Mouse (Mus musculus): Measurements from ENCODE around the gene Hoxa9. TPM values are rescaled to one million over a fixed set of nuclear protein-coding genes. Genes with fewer than 3 reads are reported as not detected.

Gene Hoxa9
- total and polyA plus RNA-seq, 2 experiments from 2014 or later = not detected

- no peak for TF ChIP-seq CTCF (IDR thresholded peaks at IDR 0.05)
- Histone ChIP-seq H3K36me3 (ENCODE audit: insufficient read depth, low read length) (no peaks in the 10 kb centered on the region), H3K27ac (ENCODE audit: low read depth, low read length) (no peak overlapping the region), H3K4me3 (ENCODE audit: low read depth, low read length) (no peak overlapping the region), H3K4me2 (ENCODE audit: low read depth, low read length, poor library complexity, severe bottlenecking) (no peak overlapping the region), H3K9me3 (ENCODE audit: low read length) (no peaks in the 10 kb centered on the region), H3K27me3 (ENCODE audit: insufficient read depth, low read length) (peaks cover 97% of the 10 kb centered on the region), H3K9ac (replicated peaks; ENCODE audit: low read length, poor library complexity, severe bottlenecking) (no peak overlapping the region), H3K4me1 (ENCODE audit: insufficient read depth, low read length) (no peaks in the 10 kb centered on the region)
- ATAC-seq (ENCODE audit: low FRiP score) (no peak), DNase-seq (ENCODE audit: low spot score) (no peak)
- 11% methylated on average over 1 of the region's 1 CpGs for WGBS
Observed at GRCm38 (mm10) chr6:52182793-52183192, 48.1 kb downstream of the Hoxa9 start.

DNA sequence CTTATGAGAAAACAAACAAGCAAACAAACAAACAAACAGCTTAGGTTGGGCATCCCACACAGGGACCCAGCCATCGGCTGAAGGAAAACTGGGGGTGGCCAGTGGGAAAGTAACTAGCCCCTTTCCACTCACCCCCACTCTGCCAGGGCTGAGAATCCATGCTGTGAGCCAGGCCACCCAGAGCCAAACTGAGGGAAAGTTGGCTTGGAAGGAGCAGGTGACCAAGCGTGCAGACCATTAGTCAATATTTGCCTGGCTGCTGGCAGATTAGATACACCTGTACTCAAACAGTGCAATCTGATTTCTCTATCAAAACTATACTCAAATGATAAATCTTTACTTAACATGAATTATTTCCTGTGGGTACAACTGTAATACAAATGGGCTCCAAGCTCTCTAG, 48.9 kb downstream of the Hoxa9 start:
- no peak overlapping the region for H3K9ac ChIP-seq (replicated peaks; ENCODE audit: low read length, poor library complexity, severe bottlenecking)
- no peaks in the 10 kb centered on the region for H3K36me3 ChIP-seq (ENCODE audit: insufficient read depth, low read length)
- no peak overlapping the region for H3K4me2 ChIP-seq (ENCODE audit: low read depth, low read length, poor library complexity, severe bottlenecking)
- no peak for TF ChIP-seq CTCF (IDR thresholded peaks at IDR 0.05)
- 24% methylated on average over 2 of the region's 2 CpGs for WGBS
- H3K27me3 ChIP-seq (ENCODE audit: insufficient read depth, low read length) = peaks cover 98% of the 10 kb centered on the region
- H3K9me3 ChIP-seq (ENCODE audit: low read length) = no peaks in the 10 kb centered on the region
- H3K4me3 ChIP-seq (ENCODE audit: low read depth, low read length) = no peak overlapping the region
- H3K27ac ChIP-seq (ENCODE audit: low read depth, low read length) = no peak overlapping the region
- H3K4me1 ChIP-seq (ENCODE audit: insufficient read depth, low read length) = no peaks in the 10 kb centered on the region
- DNase-seq (ENCODE audit: low spot score) = no peak
- no peak for ATAC-seq (ENCODE audit: low FRiP score)

- WGBS = 7% methylated on average over 3 of the region's 3 CpGs
- Histone ChIP-seq H3K9me3 (ENCODE audit: low read length) (no peaks in the 10 kb centered on the region), H3K27me3 (ENCODE audit: insufficient read depth, low read length) (peaks cover 95% of the 10 kb centered on the region), H3K9ac (replicated peaks; ENCODE audit: low read length, poor library complexity, severe bottlenecking) (no peak overlapping the region), H3K4me1 (ENCODE audit: insufficient read depth, low read length) (no peaks in the 10 kb centered on the region), H3K36me3 (ENCODE audit: insufficient read depth, low read length) (no peaks in the 10 kb centered on the region), H3K4me3 (ENCODE audit: low read depth, low read length) (no peak overlapping the region), H3K4me2 (ENCODE audit: low read depth, low read length, poor library complexity, severe bottlenecking) (no peak overlapping the region), H3K27ac (ENCODE audit: low read depth, low read length) (no peak overlapping the region)
- no peak for DNase-seq (ENCODE audit: low spot score)
- no peak for ATAC-seq (ENCODE audit: low FRiP score)
- TF ChIP-seq CTCF (IDR thresholded peaks at IDR 0.05) = no peak
Observed at GRCm38 (mm10) chr6:52180726-52181125, 50.2 kb downstream of the Hoxa9 start.

DNA sequence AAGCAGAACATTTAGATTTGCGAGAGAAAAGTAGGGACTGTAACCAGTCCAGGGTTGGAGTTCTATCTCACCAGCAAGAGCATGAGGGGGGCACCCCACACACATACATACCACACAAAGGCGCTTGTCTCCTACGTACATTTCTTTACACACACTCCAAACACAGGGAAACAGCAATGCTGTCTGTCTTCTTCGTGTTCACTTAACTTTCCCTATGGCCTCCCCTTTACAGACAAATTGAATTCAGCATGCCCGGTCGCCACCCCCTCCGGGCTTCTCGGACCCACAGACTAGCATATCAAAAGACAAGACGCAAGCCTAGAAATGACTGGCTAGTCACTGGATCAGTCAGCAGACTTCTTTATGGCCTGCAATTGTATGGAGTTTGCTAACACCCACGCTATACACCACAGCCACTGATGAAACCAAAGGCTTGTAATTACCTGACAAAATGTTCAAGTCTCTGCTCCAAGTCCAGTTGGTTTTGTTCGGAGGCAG, 50.6 kb downstream of the Hoxa9 start:
- no peak for DNase-seq (ENCODE audit: low spot score)
- Histone ChIP-seq H3K4me2 (ENCODE audit: low read depth, low read length, poor library complexity, severe bottlenecking) (no peak overlapping the region), H3K9ac (replicated peaks; ENCODE audit: low read length, poor library complexity, severe bottlenecking) (no peak overlapping the region), H3K36me3 (ENCODE audit: insufficient read depth, low read length) (no peaks in the 10 kb centered on the region), H3K4me3 (ENCODE audit: low read depth, low read length) (no peak overlapping the region), H3K27ac (ENCODE audit: low read depth, low read length) (no peak overlapping the region), H3K4me1 (ENCODE audit: insufficient read depth, low read length) (no peaks in the 10 kb centered on the region), H3K27me3 (ENCODE audit: insufficient read depth, low read length) (peaks cover 94% of the 10 kb centered on the region), H3K9me3 (ENCODE audit: low read length) (no peaks in the 10 kb centered on the region)
- ATAC-seq (ENCODE audit: low FRiP score) = no peak
- no peak for TF ChIP-seq CTCF (IDR thresholded peaks at IDR 0.05)
- 2% methylated on average over 11 of the region's 11 CpGs for WGBS

DNA sequence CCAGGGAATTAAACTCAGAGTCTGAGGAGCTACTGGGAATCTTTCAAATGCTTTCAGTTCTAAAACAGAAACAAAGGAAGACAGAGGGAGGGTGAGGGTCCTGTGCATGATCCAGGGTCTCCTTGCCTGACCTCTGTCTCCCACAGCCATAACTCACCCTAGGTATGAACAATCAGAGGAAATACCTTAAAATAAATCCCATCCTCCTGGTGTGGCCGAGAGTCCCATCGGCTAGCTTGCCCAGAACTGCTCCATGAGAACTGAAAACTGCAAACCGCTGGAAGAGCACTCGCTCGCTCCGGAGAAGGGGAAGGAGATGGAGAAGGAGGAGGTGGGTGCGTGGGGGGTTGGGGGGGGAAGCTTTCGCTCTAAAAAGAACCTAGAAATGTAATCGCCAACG, 51.2 kb downstream of the Hoxa9 start:
- TF ChIP-seq CTCF (IDR thresholded peaks at IDR 0.05) = no peak
- Histone ChIP-seq H3K4me2 (ENCODE audit: low read depth, low read length, poor library complexity, severe bottlenecking) (no peak overlapping the region), H3K9me3 (ENCODE audit: low read length) (no peaks in the 10 kb centered on the region), H3K36me3 (ENCODE audit: insufficient read depth, low read length) (no peaks in the 10 kb centered on the region), H3K27ac (ENCODE audit: low read depth, low read length) (no peak overlapping the region), H3K9ac (replicated peaks; ENCODE audit: low read length, poor library complexity, severe bottlenecking) (no peak overlapping the region), H3K4me3 (ENCODE audit: low read depth, low read length) (no peak overlapping the region), H3K27me3 (ENCODE audit: insufficient read depth, low read length) (peaks cover 95% of the 10 kb centered on the region), H3K4me1 (ENCODE audit: insufficient read depth, low read length) (no peaks in the 10 kb centered on the region)
- ATAC-seq (ENCODE audit: low FRiP score) (no peak), DNase-seq (ENCODE audit: low spot score) (no peak)
- 1% methylated on average over 10 of the region's 10 CpGs for WGBS

GRCm38 (mm10) chr6:52178918-52179665, 51.8 kb downstream of the Hoxa9 start:
- no peak overlapping the region for H3K9ac ChIP-seq (replicated peaks; ENCODE audit: low read length, poor library complexity, severe bottlenecking)
- H3K4me2 ChIP-seq (ENCODE audit: low read depth, low read length, poor library complexity, severe bottlenecking) = no peak overlapping the region
- no peak for DNase-seq (ENCODE audit: low spot score)
- no peak overlapping the region for H3K27ac ChIP-seq (ENCODE audit: low read depth, low read length)
- H3K27me3 ChIP-seq (ENCODE audit: insufficient read depth, low read length) = peaks cover 90% of the 10 kb centered on the region
- H3K4me3 ChIP-seq (ENCODE audit: low read depth, low read length) = no peak overlapping the region
- TF ChIP-seq CTCF (IDR thresholded peaks at IDR 0.05) = no peak
- H3K36me3 ChIP-seq (ENCODE audit: insufficient read depth, low read length) = no peaks in the 10 kb centered on the region
- ATAC-seq (ENCODE audit: low FRiP score) = no peak
- no peaks in the 10 kb centered on the region for H3K4me1 ChIP-seq (ENCODE audit: insufficient read depth, low read length)
- H3K9me3 ChIP-seq (ENCODE audit: low read length) = no peaks in the 10 kb centered on the region
- 0% methylated on average over 4 of the region's 4 CpGs for WGBS
